ENCODE assay signal across 8 mouse cellular contexts in genomic region chr9:122351303-122352024, GRCm38 (mm10). TPM values are rescaled to one million over a fixed set of nuclear protein-coding genes. Genes with fewer than 3 reads are reported as not detected.
DNase-seq lines count a peak whose midpoint lies in the region; ATAC-seq lines count a peak whose summit lies in the region.

Gene Abhd5 (plus strand): TSS chr9:122351608.

- DNase-seq in ZHBTc4 (ENCODE audit: low read depth, low spot score) = peak; percentile 96
- peak; percentile 89 to 94 for DNase-seq in gastrocnemius, adult 8-10 months (ENCODE audit: low spot score in 2 of 2)
- peak; percentile 52 for DNase-seq in hindlimb bud, embryonic 11.5 days (ENCODE audit: extremely low spot score, low read depth, low spot score)
- peak; percentile 84 to 93 for DNase-seq in left cerebral cortex, adult 8-10 months (ENCODE audit: low spot score in 2 of 2)
- DNase-seq in right cerebral cortex, postnatal 10 days (ENCODE audit: low spot score in 2 of 2) = peak; percentile 96
- DNase-seq in urinary bladder, postnatal 25 days (ENCODE audit: low spot score) = peak; percentile 96

- ATAC-seq in common myeloid progenitor, adult 5-6 weeks (replicated peaks; ENCODE audit: low read depth, poor library complexity, severe bottlenecking) = peak; percentile 81

- peak within 1 kb of the TSS; percentile 94 for H3K4me3 ChIP-seq in megakaryocyte, embryonic 14.5 days (replicated peaks)

- H3K27me3 ChIP-seq in megakaryocyte, embryonic 14.5 days (replicated peaks) = peaks cover 8% of the 10 kb centered on the region

- peaks cover 53% of the 10 kb centered on the region for H3K4me1 ChIP-seq in megakaryocyte, embryonic 14.5 days

- H3K36me3 ChIP-seq in megakaryocyte, embryonic 14.5 days (replicated peaks; ENCODE audit: low read length) = no peaks in the 10 kb centered on the region

- no peaks in the 10 kb centered on the region for H3K9me3 ChIP-seq in megakaryocyte, embryonic 14.5 days

RNA-seq across cellular contexts. Expression of gene Abhd5, which starts in this region (rescaled TPM):
- 14.4 and 35.6 TPM in 2 replicates for total RNA-seq in common myeloid progenitor, adult 5-6 weeks (2017)
- total RNA-seq in gastrocnemius, adult 8-10 months (2022) = 10 to 100 TPM; 36.4 to 52.5 (median 42.7) TPM
- 10 to 100 TPM; 19.4 to 20.9 (median 20.0) TPM for total RNA-seq in left cerebral cortex, adult 8-10 months (2022)
- 10.5 TPM in 1 of 2 replicates, not detected in the other for polyA plus RNA-seq in megakaryocyte, embryonic 14.5 days (2012; ENCODE audit: insufficient read depth, low replicate concordance)

Comparison
In these comparisons a context has a peak if more than half of its experiments do, and no peak if none do; other contexts are left out.
1. Peak in every context shown above with its lines: DNase-seq, ATAC-seq and H3K4me3 ChIP-seq.